Mouse (Mus musculus) retina, embryonic 14.5 days (tissue): ENCODE data around the gene Hs1bp3.

Source experiments
- DNase-seq: peaks from one replicate; pipeline ENCODE4 v3.0.0-alpha.2; 2015; ENCODE audit warnings: low spot score

Gene Hs1bp3

DNA sequence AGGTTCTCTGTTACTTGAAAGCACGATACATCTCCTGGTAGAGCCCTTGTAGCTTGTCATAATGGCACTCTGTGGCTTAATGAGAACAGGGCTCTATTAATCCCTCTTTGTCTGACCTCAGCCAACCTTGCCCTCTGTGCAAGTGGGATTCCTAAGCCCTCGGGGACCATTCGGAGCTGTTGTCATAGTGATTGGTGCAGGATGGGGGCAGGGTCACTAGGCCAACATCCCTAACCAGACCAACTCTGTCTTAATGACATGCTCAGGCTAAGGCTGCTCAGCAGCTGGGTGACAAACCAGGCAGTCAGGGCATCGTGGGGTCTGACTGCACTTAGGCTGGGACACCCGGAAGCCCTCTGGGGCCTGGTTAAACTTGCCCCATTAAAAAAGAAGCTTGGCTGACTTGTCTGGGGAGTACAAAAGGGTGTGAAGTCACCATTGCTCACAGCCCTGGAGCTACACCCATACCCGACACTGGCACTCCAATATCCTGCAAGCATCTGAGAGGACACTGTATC is 51.1 kb downstream of the Hs1bp3 start:
- DNase-seq = peak; percentile 66

DNA sequence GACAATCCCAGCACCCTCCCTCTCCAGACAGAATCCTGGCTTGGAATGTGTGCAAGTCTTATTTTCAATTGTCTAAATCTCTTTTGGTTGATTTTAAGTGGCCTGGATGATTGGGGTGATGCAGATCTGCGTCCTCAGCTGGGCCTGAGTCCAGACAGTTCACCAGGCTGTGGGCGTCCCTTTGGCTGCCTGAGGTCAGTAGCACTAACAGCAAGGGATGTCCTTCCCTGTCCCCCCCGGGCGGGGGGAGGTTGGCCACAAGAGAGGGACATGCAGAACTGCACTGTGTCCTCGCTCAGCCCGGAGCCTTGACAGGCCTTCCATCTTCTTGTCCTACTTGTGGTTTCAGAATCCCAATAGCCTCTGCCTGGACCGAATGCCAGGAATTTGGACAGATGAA is 52.1 kb downstream of the Hs1bp3 start:
- no peak for DNase-seq

DNA sequence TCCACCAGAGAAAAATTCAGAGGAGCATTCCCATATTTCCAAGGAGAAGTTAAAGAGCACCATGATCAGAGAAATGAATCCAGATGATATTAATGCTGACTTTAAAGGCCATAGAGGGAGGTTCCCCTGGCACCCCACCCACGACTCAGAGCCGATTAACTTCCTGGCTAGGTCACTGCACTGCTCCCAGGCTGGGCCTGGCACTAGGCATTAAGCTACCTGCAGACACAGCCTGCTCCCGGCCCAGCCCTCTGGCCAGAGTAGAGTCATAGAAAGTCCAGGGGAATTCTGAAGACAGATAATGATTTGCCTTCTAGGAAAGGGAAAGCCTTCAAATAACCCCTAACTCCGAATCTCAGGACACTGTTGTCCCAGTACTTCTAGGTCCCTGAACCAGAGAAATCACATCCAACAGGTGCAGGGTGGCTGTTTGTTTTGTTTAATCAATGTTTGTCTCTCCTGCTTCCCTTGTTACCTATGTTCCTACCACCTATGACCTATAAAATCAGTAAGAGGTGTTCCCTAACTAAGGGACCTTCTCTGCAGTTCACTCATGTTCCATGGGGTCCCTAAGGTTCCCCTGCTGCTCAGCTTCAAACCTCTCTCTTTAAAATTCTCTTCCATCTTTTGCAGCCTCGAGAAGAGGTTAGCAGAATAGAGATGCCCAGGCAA is 52.8 kb downstream of the Hs1bp3 start:
- no peak for DNase-seq

DNA sequence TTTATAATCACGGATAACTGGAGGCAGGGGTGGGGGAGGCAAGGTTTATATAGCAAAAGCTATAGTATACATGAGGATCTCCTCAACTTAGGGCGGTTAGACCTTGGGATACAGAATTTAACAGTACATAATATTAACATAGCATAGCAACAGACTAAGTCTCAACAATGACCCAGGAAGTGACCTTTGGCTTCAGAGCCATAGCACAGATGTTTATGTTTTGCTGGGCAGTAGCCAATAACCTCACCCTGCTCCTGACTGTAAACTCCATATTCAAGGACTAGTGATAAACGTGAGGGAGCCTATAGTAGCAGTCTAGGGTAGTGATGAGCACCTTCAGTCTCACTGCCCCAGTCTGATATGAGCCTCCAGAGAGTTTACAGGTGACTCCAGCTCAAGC is 53.5 kb downstream of the Hs1bp3 start:
- no peak for DNase-seq

DNA sequence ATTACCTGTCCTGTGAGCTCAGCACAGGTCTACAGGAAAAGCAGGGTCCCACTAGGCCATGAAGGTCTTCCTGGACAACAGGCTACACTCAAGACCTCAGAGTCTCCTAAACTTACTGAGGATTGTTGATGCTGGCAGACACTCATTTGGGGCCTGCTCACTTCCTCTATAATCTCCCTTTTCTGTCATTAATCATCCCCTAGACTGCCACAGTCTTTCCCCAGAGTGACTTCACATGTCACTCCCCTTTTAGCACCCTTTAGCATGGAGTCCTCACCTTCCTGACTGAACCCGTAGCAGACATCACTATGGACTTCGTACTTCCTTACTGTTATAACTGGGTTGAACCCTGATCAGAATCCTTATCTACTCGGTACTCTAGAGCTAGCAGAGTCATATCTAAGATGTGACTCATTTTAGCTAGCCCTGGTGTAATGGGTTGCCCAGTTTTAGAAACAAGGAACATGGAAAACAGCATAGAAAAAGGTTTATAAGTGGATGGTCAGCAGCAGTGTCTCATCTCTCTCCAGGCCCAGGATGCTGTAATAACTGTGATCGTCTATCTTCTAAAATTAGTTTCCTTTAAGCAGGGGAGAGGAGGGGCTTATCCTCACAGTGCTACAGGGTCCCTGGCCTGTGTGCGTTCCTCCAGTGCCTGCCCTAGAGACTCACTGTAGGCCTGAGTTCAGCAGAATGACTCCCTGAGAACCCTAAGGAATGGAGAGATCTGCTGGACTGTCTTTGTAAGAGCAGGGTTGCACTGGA is 58.7 kb downstream of the Hs1bp3 start:
- DNase-seq = no peak

DNA sequence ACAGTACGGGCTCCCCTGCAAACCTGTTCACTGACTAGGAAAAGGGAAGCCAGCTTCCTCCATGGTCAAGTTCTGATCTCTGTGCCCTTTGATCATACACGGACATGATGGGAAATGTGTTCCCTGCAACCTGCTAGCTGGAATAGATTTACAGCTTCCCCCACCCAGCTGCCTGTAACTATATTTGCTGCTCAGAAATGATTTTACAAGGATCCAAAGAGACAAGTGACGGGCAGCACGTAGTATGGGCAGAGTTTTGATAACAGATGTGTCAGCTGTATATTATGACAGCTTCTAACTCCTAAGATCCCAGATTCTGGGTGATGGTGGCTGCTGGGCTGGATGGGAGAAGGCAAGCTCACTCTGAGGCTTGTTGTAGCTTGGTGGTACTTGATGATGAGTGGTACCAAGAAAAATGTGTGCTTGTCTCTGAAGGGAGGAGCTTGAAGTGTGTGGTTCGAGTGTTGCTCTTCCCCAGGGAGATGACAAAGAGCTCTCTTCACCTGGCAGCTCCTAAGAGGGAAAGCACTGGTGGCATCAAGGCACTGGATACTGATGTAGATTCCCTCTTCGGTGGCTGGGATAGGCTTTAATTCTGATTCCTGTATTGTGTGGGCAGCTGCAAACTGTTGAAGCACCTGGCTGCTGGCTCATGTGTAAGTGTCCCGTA is 59.4 kb downstream of the Hs1bp3 start:
- DNase-seq = no peak

DNA sequence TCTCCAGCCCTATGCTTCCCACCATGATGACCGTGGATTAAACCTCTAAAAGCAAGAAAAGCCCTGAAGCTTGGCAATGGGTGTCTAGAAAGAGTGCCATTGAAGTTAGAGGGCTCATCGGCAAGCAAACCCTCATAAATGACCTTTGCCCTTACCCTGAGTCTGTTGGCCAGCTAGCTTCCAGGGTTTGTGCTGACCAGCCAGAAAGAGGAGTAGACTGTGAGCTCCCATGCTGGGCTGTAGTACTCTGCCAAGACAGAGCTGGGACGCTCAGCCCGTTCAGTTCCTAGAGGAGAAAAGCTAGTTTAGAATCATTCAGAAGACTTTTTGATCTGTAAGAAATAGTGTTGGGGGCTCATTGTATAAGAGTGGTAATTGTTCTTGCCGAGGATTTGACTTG is 60.5 kb downstream of the Hs1bp3 start:
- DNase-seq = no peak

DNA sequence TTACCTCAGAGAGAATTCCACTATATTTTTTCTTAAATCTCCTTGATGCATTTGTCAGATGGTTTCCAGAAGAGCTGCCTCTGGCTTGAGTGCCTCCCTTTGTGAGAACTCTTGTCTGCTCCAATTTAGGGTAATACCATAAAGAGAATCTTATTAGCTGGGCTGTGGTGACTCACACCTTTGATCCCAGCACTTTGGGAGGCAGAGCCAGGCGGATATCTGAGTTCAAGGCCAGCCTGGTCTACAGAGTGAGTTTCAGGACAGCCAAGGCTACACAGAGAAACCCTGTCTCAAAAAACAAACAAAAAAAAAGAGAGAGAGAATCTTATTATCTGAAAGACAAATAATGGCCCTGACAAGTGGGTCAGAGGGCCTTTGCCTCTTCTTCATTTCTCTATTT is 63.9 kb downstream of the Hs1bp3 start:
- no peak for DNase-seq

DNA sequence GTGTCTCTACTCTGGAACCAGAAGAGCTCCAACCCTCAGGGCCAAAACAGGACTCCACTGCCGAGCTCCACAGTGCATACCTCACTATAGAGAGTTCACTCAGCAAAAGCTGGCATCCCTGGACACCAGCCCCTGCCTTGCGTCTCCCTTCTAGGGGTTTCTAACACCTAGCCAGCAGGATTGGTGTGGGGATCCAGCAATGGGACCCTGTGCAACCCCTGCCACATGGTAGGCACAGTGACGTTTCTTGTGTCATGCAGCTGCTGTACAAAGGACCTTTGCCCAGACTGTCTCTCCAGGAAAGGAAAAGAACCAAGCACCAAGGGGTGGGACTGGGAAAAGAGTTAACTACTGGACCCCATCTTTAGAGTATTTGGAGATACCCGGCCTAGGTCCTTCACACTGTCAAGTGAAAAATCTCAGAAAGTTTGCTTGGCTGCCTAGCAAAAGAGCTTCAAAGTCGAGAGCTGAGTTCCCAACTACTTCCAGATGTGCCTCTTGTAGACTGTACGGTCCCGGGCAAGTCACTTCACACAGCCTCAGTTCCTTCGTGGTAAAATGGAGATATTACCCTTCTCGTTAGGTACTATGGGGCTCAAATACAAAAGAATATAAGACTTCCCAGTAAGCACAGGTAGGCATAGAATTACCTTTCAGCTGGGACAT is 64.9 kb downstream of the Hs1bp3 start:
- no peak for DNase-seq

DNA sequence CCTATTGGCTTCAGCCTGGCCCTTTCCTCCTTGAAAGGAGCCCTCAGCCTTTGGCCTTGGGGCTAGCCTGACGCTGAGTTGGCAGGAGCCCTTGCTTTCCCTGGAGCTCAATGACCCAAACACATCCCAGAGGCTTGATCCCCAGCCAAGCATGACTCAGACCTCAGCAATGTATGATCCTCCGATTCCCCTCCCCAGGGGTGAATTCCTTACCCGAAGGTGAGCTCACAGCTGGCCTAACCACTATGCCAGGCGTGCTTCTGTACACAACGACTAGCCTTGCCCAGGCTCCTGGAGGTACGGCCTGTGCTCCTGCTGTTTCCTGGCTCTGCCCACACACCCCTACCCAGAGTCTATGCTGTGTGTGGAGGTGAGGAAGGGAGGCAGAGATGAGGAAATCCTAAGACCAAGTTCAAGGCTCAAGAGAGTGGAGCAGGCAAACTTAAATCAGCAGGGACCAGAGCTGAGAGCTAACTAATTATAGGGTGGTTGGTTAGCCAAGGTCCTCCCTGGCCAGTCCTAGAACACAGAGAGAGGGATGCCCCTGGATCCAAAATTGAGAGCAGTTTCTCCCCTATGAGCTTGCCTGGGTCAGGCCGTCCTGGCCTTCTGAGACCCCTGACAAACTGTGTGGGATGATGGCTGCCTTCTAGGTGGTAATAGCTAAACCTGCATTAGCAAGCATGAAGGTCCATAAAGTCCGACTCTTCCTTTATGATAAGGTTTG is 66.7 kb downstream of the Hs1bp3 start:
- DNase-seq = no peak

DNA sequence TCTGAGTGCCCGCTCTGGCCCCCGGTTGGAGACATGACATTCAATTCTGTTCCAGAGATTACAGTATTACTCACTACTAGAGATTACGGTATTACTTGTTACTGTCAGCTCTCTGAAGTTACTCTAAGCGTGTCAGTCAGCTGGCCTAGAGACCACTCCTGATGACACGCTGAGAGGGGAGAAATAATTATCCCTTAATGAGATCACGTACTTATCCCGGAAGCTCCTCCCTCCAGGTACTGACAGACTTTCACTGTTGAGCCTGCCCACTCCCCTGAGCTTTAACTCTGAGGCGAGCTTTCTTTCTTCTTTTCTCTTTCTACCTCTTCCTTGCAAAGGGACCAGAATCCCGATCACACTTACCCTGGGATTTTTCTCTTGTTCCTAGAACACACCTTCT is 67.7 kb downstream of the Hs1bp3 start:
- DNase-seq = peak; percentile 21

DNA sequence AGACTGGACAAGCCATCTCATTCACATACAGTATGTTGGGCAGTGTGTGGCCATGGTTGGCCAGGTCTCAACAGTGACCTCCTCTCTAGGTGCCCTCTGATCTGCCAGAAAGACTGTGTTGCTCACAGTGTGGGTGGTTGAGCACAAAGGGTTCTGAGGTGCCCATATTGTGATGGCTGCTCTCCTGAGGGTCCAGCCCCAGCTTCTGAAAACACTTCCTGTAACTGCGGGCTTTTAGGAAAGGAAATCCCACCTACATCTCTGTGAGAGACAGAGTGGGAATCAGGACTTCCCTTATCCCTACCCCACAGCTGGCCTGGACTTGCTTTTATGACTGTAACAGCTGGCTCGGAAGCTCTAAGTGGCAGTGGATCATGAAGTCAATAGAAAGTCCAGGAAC is 68.7 kb downstream of the Hs1bp3 start:
- no peak for DNase-seq

DNA sequence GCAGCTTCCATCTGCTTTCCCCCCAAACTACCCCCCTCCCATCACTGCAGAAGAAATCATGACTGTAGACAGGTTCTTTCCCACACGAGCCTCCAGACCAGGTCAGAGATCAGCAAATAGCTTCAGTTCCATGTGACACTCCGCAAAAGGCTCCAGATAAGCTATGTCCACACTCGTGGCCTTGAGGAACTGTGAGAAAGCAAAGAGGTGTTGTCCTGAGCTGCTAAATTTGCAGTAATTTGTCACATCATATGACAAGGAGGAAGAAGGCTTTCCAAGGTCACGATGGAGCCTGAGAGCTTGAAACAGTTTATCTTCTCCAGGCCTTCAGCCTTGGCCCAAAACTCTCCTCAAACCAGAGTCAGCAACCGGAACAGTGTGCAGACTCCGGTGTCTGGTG is 70.6 kb downstream of the Hs1bp3 start:
- DNase-seq = no peak

DNA sequence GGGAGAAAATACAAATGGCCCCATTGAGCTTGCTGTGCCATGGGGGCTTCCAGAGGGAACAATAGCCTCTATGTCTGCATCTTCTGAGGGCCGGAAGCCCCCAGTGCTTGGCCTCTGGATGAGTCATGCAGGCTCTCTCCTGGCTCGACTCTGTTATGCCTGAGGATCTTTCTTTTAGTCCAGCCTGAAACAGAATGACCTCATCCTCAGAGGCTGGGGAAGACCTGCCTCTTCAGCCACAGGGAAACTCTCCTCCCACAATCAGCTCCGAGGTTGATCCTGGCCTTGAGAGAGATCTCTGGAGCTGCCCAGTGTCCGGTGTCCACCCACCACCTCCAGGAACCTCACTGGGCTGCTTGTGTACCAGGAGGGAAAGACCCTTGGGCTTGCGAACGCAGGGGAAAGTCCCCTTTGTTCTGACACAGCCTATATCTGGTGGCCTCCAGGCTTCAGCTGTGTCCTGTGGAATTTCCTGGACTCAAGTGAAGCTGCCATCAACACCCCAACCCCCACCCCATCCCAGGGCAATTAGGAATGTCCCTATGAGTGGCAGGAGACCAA is 73.3 kb downstream of the Hs1bp3 start:
- no peak for DNase-seq

DNA sequence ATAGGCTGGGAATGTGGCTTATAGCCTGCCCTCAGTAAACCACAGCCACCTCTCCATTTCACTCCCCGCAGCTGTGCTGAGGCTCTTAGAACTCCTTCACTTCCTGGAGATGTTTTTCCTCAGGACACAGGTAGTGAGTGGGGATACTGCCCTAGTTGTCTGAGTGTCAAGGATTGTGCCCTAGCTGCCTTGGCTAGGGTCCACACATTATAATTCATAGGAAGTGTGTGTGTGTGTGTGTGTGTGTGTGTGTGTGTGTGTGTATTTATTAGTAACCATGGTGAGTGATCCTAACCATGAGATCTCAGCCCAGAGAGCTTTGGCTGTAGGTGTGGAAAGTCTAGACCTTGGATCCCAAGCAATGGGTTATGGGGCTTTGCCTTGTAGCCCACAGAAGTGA is 74.0 kb downstream of the Hs1bp3 start:
- DNase-seq = no peak

DNA sequence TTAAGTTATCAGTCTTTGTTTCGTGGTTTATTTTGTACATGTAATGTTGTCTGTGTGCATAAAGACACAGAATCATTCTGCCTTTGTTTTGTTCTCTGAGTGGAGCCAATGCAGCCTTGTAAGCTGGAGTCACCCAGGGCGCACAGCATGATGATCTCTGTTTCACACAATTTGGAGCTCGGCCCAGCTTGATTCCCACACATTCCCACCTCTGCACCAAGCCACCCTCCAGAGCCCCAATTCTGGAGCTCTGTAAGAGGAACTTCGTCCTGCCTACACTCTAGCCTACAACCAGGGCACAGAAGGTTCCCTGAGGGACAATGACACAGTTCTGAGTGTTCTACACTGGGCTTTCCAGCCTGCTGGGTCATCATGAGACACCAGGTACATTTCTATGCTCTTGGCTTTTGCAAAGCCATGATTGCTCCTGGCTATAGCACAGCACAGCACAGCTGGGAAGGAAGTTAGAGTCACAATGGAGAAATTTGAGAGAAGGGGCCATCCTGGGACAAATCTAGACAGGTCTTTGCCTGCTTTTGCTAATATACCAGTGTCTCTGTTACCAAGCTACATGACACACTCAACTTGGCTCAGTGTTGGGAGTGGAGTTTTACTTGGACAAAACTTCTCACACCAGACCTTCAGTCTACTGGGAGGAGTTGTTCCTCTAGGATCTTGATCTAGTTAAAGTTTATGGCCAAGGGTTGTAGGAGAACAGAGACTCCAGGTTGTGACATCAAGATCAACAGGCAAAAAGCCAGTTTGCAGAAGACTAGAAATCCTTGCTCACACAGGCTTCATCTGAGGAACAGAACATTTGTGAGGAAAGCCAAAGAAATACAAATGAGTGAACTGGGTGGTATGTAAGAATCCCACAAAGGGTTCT is 75.5 kb downstream of the Hs1bp3 start:
- DNase-seq = no peak

DNA sequence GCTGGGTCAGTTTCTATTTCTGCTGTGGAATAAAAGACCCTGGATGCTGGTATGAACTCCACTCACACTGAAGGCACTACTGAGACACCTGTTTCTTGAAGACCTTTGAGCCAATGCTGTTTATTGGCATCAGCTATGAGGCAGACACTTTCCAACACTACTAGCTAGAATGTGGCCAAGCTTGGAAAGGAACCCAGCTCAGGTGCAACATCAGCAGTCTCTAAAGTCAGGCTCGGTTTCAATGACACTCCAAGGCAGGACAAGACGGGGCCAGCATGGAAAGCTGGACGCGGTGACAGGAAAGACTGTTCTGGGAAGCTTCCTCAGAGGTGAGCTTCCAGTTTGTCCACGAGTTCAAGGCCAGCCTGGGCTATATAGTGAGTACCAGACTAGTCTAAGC is 80.0 kb downstream of the Hs1bp3 start:
- DNase-seq = no peak
